12 mouse cellular contexts compared by ENCODE assay signal in the genomic region with DNA sequence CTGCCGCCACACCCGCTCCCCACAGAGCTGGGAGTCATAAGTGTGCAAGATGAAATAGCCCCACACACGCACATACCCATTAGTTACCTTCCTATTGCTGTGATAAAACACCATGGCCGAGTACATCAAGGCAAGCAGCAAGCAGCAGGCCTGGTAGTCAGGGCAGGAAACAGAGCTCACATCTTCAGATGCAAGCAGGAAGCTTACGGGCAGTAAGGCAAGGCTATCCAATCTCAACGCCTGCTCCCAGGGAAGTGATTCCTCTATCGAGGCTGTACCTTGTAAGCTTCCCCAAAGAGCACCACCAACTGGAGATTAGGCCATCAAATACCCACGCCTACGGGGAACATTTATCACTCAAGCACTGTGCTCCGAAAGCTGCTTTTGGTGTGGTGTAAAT. TPM values are rescaled to one million over a fixed set of nuclear protein-coding genes. Genes with fewer than 3 reads are reported as not detected.
"Had no signal": no experiment of that assay in that cellular context is flagged by ENCODE, and none has a peak within 500 bp of the region (broad histone marks: within the 10 kb centered on the region; RNA-seq: fewer than 3 reads in every experiment).

No protein-coding gene starts in this region.

- ATAC-seq: liver, postnatal 0 days; lung, postnatal 0 days; midbrain, embryonic 13.5 days; midbrain, embryonic 15.5 days had no signal

- DNase-seq: liver, postnatal 0 days; lung, adult 2 months; lung, postnatal 4 days; right cerebral cortex, postnatal 14 days; thymus, adult 2 months; thymus, postnatal 25 days; thymus, postnatal 4 days had no signal

RNA-seq across cellular contexts. Expression of gene Mansc4, which starts 6.9 kb away (rescaled TPM):
- total RNA-seq: monocyte, adult 5-6 weeks; neutrophil, adult 5-6 weeks had no signal
